ENCODE assay signal across 18 mouse cellular contexts in genomic region chr6:89059431-89059975, GRCm38 (mm10).
DNase-seq lines count a peak whose midpoint lies in the region; ATAC-seq and TF ChIP-seq lines count a peak whose summit lies in the region.
"Had no signal": no experiment of that assay in that cellular context is flagged by ENCODE, and none has a peak within 500 bp of the region (broad histone marks: within the 10 kb centered on the region; RNA-seq: fewer than 3 reads in every experiment).

No protein-coding gene starts in this region.

- no peak for ATAC-seq in hindbrain, embryonic 12.5 days (ENCODE audit: low FRiP score)
- ATAC-seq in hindbrain, embryonic 11.5 days (ENCODE audit: low FRiP score), result no peak
- ATAC-seq in inflammation-experienced regulatory T-cells, adult 6 months, result no peak
- ATAC-seq: forebrain, embryonic 13.5 days; forebrain, postnatal 0 days; intestine, embryonic 16.5 days; Patski had no signal

- H3K36me3 ChIP-seq in hindbrain, embryonic 12.5 days, result no peaks in the 10 kb centered on the region
- H3K36me3 ChIP-seq in hindbrain, embryonic 11.5 days (ENCODE audit: control insufficient read depth, insufficient read depth, low read length), result no peaks in the 10 kb centered on the region
- no peaks in the 10 kb centered on the region for H3K36me3 ChIP-seq in myocyte (ENCODE audit: control insufficient read depth, insufficient read depth)
- H3K36me3 ChIP-seq: embryonic facial prominence, embryonic 13.5 days; heart, embryonic 12.5 days; hindbrain, embryonic 13.5 days had no signal

- H3ac ChIP-seq in myocyte (ENCODE audit: control insufficient read depth, insufficient read length), result no peak overlapping the region

- no peaks in the 10 kb centered on the region for H3K4me1 ChIP-seq in hindbrain, embryonic 12.5 days
- H3K4me1 ChIP-seq in hindbrain, embryonic 11.5 days (replicated peaks; ENCODE audit: control insufficient read depth, insufficient read depth, low read length), result no peaks in the 10 kb centered on the region
- H3K4me1 ChIP-seq: embryonic facial prominence, embryonic 13.5 days; forebrain, embryonic 13.5 days; heart, embryonic 12.5 days; hindbrain, embryonic 13.5 days had no signal

- no peak for DNase-seq in hindbrain, embryonic 11.5 days (ENCODE audit: low spot score)
- DNase-seq in A20 (ENCODE audit: low read depth, low spot score) (peak; percentile 29), ES-CJ7 (ENCODE audit: low read depth, low spot score) (peak; percentile 88)
- DNase-seq: adrenal gland, postnatal 14 days; cerebellum, adult 11-12 months; cerebellum, adult 9-10 months; cerebellum, postnatal 25 days; forebrain, postnatal 0 days; gastrocnemius, postnatal 14 days had no signal

- no peaks in the 10 kb centered on the region for H3K79me2 ChIP-seq in myocyte (ENCODE audit: control insufficient read depth, insufficient read depth)

- H3K4me2 ChIP-seq in hindbrain, embryonic 12.5 days (replicated peaks), result no peak overlapping the region
- no peak overlapping the region for H3K4me2 ChIP-seq in hindbrain, embryonic 11.5 days (replicated peaks; ENCODE audit: low read depth, low read length)
- H3K4me2 ChIP-seq in myocyte (ENCODE audit: low read depth), result no peak overlapping the region
- H3K4me2 ChIP-seq: embryonic facial prominence, embryonic 13.5 days; forebrain, embryonic 13.5 days; heart, embryonic 12.5 days; hindbrain, embryonic 13.5 days had no signal

- no peak for TF ChIP-seq POLR2A in myocyte (IDR thresholded peaks at IDR 0.05; ENCODE audit: insufficient read length, low read depth)

- H3K9ac ChIP-seq in hindbrain, embryonic 12.5 days, result no peak overlapping the region
- no peak overlapping the region for H3K9ac ChIP-seq in hindbrain, embryonic 11.5 days (ENCODE audit: low read depth, low read length)
- H3K9ac ChIP-seq: embryonic facial prominence, embryonic 13.5 days; forebrain, embryonic 13.5 days; forebrain, postnatal 0 days; heart, embryonic 12.5 days; hindbrain, embryonic 13.5 days had no signal

- 61% methylated on average over 4 of the region's 4 CpGs for WGBS in hindbrain, embryonic 12.5 days
- 61% methylated on average over 4 of the region's 4 CpGs for WGBS in hindbrain, embryonic 11.5 days

- H3K4me3 ChIP-seq in hindbrain, embryonic 12.5 days, result no peak overlapping the region
- H3K4me3 ChIP-seq in hindbrain, embryonic 11.5 days (ENCODE audit: low read depth, low read length), result no peak overlapping the region
- no peak overlapping the region for H3K4me3 ChIP-seq in myocyte
- H3K4me3 ChIP-seq: embryonic facial prominence, embryonic 13.5 days; forebrain, embryonic 13.5 days; heart, embryonic 12.5 days; hindbrain, embryonic 13.5 days had no signal

- H3K9me3 ChIP-seq in hindbrain, embryonic 12.5 days (replicated peaks), result no peaks in the 10 kb centered on the region
- H3K9me3 ChIP-seq in hindbrain, embryonic 11.5 days (ENCODE audit: control insufficient read depth, low read length), result no peaks in the 10 kb centered on the region
- H3K9me3 ChIP-seq: embryonic facial prominence, embryonic 13.5 days; forebrain, embryonic 13.5 days; hindbrain, embryonic 13.5 days had no signal

- no peaks in the 10 kb centered on the region for H3K27me3 ChIP-seq in hindbrain, embryonic 12.5 days
- H3K27me3 ChIP-seq in hindbrain, embryonic 11.5 days (ENCODE audit: control insufficient read depth, insufficient read depth, low read length), result no peaks in the 10 kb centered on the region
- H3K27me3 ChIP-seq in myocyte (ENCODE audit: control insufficient read depth, insufficient read depth, insufficient read length), result no peaks in the 10 kb centered on the region
- H3K27me3 ChIP-seq: embryonic facial prominence, embryonic 13.5 days; forebrain, embryonic 13.5 days; heart, embryonic 12.5 days; Patski had no signal

- H3K27ac ChIP-seq in hindbrain, embryonic 12.5 days, result peak overlapping the region; percentile 12; the same call in 1 of the 2 replicates
- H3K27ac ChIP-seq in hindbrain, embryonic 11.5 days (ENCODE audit: low read depth, low read length), result no peak overlapping the region
- H3K27ac ChIP-seq: embryonic facial prominence, embryonic 13.5 days; forebrain, embryonic 13.5 days; hindbrain, embryonic 13.5 days had no signal

TF ChIP-seq in myocyte, 11 proteins besides CTCF, POLR2A, EP300 and RAD21:
- TF ChIP-seq MYOD1 (IDR thresholded peaks at IDR 0.05; ENCODE audit: control insufficient read depth in 1 of 3, insufficient read length in 2 of 3, low read depth in 2 of 3) (peak in 2 of 3 experiments; percentile 77 to 93), TCF12 (IDR thresholded peaks at IDR 0.05; ENCODE audit: insufficient read depth, poor library complexity, severe bottlenecking) (peak; percentile 49), MAX (IDR thresholded peaks at IDR 0.05; ENCODE audit: low read depth) (no peak), TCF3 (IDR thresholded peaks at IDR 0.05; ENCODE audit: insufficient read length, low read depth) (peak; percentile 78), MYOG (IDR thresholded peaks at IDR 0.05; ENCODE audit: control insufficient read depth in 1 of 3, insufficient read depth in 1 of 3, insufficient read length in 2 of 3, low read depth in 2 of 3) (peak in 2 of 3 experiments; percentile 92 to 95)
